Mouse (Mus musculus): ENCODE measurements at regions not wholly inside any gene's neighbourhood (a gene's known extent, or its start where the extent isn't known, plus 50 kb on each side); places are given as distances from the start of the nearest gene placed in this dataset.

GRCm38 (mm10) chr14:76310278-76310677, 104.5 kb upstream of the Tsc22d1 start:
- WGBS, result 73% methylated on average over 6 of the region's 6 CpGs
- Histone ChIP-seq H3K36me3 (ENCODE audit: insufficient read depth, low read length) (no peaks in the 10 kb centered on the region), H3K4me1 (ENCODE audit: insufficient read depth, low read length) (0 out of 2 replicates have a peak, but pooled peaks cover 4% of the 10 kb centered on the region), H3K4me2 (replicated peaks; ENCODE audit: low read depth, low read length) (no peak overlapping the region), H3K27me3 (ENCODE audit: insufficient read depth, low read length) (no peaks in the 10 kb centered on the region), H3K9me3 (ENCODE audit: low read length) (no peaks in the 10 kb centered on the region), H3K4me3 (ENCODE audit: low read length) (no peak overlapping the region), H3K9ac (replicated peaks; ENCODE audit: low read length) (no peak overlapping the region), H3K27ac (ENCODE audit: low read length) (no peak overlapping the region)
- ATAC-seq (ENCODE audit: low FRiP score, low TSS enrichment), result no peak

DNA sequence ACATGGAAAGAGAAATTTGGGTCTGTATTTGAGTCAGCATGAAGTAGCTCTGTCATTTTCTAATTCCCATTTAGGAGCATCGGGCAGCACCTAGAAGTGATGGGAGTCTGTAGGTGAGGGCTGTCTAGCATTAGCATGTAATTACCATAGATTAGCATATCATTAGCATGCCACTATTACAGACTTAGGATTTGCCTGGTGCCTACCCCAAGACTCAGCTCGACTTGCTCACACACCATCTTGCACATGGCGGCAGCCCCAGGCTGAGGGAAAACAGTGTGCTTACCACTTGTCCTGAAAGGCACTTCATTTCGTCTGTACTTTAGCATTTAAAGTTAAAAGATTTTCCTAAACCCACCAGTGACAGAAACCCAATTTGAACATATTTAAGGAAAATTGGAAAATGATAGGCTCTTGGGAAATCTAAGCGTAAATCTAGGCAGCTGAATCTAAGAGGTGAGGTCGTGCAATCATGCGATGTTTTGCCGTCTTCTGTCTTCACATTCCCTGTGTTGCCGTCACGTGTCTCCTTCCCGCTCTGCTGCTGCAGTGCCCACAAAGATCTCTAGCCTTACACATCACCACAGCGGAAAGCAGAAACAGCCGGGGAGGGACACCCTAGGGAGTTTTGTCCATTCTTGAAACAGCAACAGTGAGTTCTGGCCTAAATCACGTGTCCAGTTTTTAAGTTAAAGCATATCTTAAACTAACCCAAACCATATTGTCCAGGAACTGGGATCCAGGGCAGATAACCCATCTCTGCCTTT, 101.2 kb upstream of the Tsc22d1 start:
- ATAC-seq (ENCODE audit: low FRiP score, low TSS enrichment), result no peak
- H3K36me3 ChIP-seq (ENCODE audit: insufficient read depth, low read length), result no peaks in the 10 kb centered on the region
- peaks cover 9% of the 10 kb centered on the region; the same call in 1 of the 2 replicates for H3K9me3 ChIP-seq (ENCODE audit: low read length)
- H3K9ac ChIP-seq (replicated peaks; ENCODE audit: low read length), result no peak overlapping the region
- H3K4me1 ChIP-seq (ENCODE audit: insufficient read depth, low read length), result no peaks in the 10 kb centered on the region
- no peak overlapping the region for H3K4me3 ChIP-seq (ENCODE audit: low read length)
- 78% methylated on average over 14 of the region's 14 CpGs for WGBS
- no peaks in the 10 kb centered on the region for H3K27me3 ChIP-seq (ENCODE audit: insufficient read depth, low read length)
- no peak overlapping the region for H3K4me2 ChIP-seq (replicated peaks; ENCODE audit: low read depth, low read length)
- H3K27ac ChIP-seq (ENCODE audit: low read length), result no peak overlapping the region

DNA sequence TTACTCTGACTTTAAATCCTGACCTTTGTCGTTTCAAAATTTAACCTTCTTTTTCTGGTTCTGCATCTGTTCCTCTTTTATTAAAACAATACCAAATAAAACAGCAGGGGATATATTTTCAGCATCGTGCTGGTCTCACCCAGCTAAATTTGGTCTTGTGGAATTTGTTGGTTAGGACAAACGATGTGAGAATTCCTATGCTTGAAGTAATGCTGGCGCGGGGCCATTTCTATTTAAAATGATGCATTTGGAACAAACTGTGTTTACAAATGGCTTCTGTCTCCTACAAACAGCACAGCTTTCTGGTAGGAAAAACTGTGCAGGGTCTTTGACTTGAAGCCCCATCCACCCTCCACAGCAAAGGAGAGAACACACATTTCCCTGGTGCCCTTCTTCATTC, 96.3 kb upstream of the Tsc22d1 start:
- no peak overlapping the region for H3K27ac ChIP-seq (ENCODE audit: low read length)
- 78% methylated on average over 5 of the region's 5 CpGs for WGBS

DNA sequence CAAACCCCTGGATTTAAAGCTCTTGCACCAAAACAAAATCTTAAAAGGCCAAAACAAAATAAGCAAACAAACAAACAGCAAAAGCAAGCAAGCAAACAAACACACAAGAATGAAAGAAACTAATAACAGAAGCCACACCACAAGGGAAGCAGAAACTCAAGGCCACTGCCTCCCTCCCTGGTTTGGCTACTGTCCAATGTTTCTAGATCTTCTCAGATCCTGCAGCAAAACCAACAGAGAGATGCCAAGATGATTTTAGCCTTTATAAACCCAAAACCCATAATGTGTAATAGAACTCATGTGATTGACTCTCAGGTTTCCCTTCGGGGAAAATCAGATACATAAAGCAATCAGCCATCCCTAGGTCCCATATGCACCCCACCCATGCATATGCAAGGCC, 90.5 kb upstream of the Tsc22d1 start:
- 78% methylated on average over 1 of the region's 1 CpGs for WGBS
- H3K9me3 ChIP-seq (ENCODE audit: low read length), result no peaks in the 10 kb centered on the region; the same call in 1 of the 2 replicates
- H3K4me2 ChIP-seq (replicated peaks; ENCODE audit: low read depth, low read length), result no peak overlapping the region
- H3K36me3 ChIP-seq (ENCODE audit: insufficient read depth, low read length), result no peaks in the 10 kb centered on the region
- H3K9ac ChIP-seq (replicated peaks; ENCODE audit: low read length), result no peak overlapping the region
- H3K27ac ChIP-seq (ENCODE audit: low read length), result no peak overlapping the region
- ATAC-seq (ENCODE audit: low FRiP score, low TSS enrichment), result no peak
- no peak overlapping the region for H3K4me3 ChIP-seq (ENCODE audit: low read length)
- no peaks in the 10 kb centered on the region for H3K4me1 ChIP-seq (ENCODE audit: insufficient read depth, low read length)
- H3K27me3 ChIP-seq (ENCODE audit: insufficient read depth, low read length), result no peaks in the 10 kb centered on the region

More for the DNA sequence above, 96.3 kb upstream of the Tsc22d1 start:
- no peak overlapping the region for H3K4me2 ChIP-seq (replicated peaks; ENCODE audit: low read depth, low read length)
- H3K9ac ChIP-seq (replicated peaks; ENCODE audit: low read length), result no peak overlapping the region
- H3K27me3 ChIP-seq (ENCODE audit: insufficient read depth, low read length), result no peaks in the 10 kb centered on the region
- no peak overlapping the region for H3K4me3 ChIP-seq (ENCODE audit: low read length)
- no peaks in the 10 kb centered on the region for H3K36me3 ChIP-seq (ENCODE audit: insufficient read depth, low read length)
- H3K9me3 ChIP-seq (ENCODE audit: low read length), result peaks cover 9% of the 10 kb centered on the region; the same call in 1 of the 2 replicates
- no peak for ATAC-seq (ENCODE audit: low FRiP score, low TSS enrichment)
- no peaks in the 10 kb centered on the region for H3K4me1 ChIP-seq (ENCODE audit: insufficient read depth, low read length)

- no peak overlapping the region for H3K4me2 ChIP-seq (replicated peaks; ENCODE audit: low read depth, low read length)
- no peak for ATAC-seq (ENCODE audit: low FRiP score, low TSS enrichment)
These were observed 84.8 kb upstream of the Tsc22d1 start for GRCm38 (mm10) chr14:76329983-76330382.

DNA sequence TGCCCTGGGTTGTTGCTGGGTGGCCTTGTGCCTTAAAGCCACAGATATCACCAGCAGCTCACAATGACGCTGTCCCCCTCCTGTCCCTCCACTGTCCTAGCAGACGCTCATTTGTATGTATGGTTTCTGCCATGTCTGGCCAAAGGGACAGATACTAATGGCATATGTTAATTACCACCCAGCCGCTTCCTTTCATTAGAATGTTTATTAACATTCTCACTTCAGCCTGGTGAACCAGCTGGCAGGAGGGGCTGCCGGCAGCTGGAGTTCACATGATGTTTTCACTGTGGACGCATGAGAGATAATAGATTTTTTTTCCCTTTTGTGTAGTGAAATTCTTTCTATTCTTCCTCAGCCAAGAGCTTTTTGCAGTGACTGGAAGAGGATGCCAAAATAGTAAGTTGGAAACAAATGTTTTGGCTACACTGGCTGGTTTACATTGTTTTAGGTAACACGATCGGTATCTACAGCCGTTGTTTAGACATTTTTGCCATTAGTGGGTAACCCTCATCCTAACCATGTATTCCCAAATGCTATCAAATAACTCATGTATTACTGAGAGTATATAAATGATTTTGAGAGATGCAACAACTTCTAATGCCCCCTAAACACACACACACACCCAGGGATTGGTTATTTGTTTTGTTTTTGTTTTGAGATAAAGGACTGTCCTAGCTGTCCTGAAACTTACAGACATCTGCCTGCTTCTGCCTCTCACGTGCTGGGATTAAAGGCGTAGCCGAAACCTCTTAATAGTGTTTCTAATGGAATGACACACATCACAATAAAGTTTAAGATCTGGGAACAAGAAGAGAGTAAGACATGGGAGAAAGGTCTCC, 83.0 kb upstream of the Tsc22d1 start:
- H3K27ac ChIP-seq (ENCODE audit: low read length), result no peak overlapping the region
- H3K9ac ChIP-seq (replicated peaks; ENCODE audit: low read length), result no peak overlapping the region
- WGBS, result 65% methylated on average over 11 of the region's 11 CpGs
- no peaks in the 10 kb centered on the region for H3K4me1 ChIP-seq (ENCODE audit: insufficient read depth, low read length)
- no peak overlapping the region for H3K4me3 ChIP-seq (ENCODE audit: low read length)
- H3K9me3 ChIP-seq (ENCODE audit: low read length), result no peaks in the 10 kb centered on the region; the same call in 1 of the 2 replicates
- H3K4me2 ChIP-seq (replicated peaks; ENCODE audit: low read depth, low read length), result no peak overlapping the region
- H3K27me3 ChIP-seq (ENCODE audit: insufficient read depth, low read length), result no peaks in the 10 kb centered on the region
- no peaks in the 10 kb centered on the region for H3K36me3 ChIP-seq (ENCODE audit: insufficient read depth, low read length)
- ATAC-seq (ENCODE audit: low FRiP score, low TSS enrichment), result no peak

More at GRCm38 (mm10) chr14:76329983-76330382, 84.8 kb upstream of the Tsc22d1 start:
- Histone ChIP-seq H3K4me1 (ENCODE audit: insufficient read depth, low read length) (no peaks in the 10 kb centered on the region), H3K9ac (replicated peaks; ENCODE audit: low read length) (no peak overlapping the region), H3K4me3 (ENCODE audit: low read length) (no peak overlapping the region), H3K27me3 (ENCODE audit: insufficient read depth, low read length) (no peaks in the 10 kb centered on the region), H3K27ac (ENCODE audit: low read length) (no peak overlapping the region), H3K36me3 (ENCODE audit: insufficient read depth, low read length) (no peaks in the 10 kb centered on the region), H3K9me3 (ENCODE audit: low read length) (no peaks in the 10 kb centered on the region; the same call in 1 of the 2 replicates)
- whole genome bisulfite sequencing, result 79% methylated on average over 5 of the region's 5 CpGs

- Histone ChIP-seq H3K36me3 (ENCODE audit: insufficient read depth, low read length) (no peaks in the 10 kb centered on the region), H3K27me3 (ENCODE audit: insufficient read depth, low read length) (no peaks in the 10 kb centered on the region), H3K4me3 (ENCODE audit: low read length) (no peak overlapping the region), H3K4me1 (ENCODE audit: insufficient read depth, low read length) (no peaks in the 10 kb centered on the region), H3K9ac (replicated peaks; ENCODE audit: low read length) (no peak overlapping the region), H3K27ac (ENCODE audit: low read length) (no peak overlapping the region), H3K4me2 (replicated peaks; ENCODE audit: low read depth, low read length) (no peak overlapping the region), H3K9me3 (ENCODE audit: low read length) (no peaks in the 10 kb centered on the region; the same call in 1 of the 2 replicates)
- WGBS, result 77% methylated on average over 10 of the region's 10 CpGs
- ATAC-seq (ENCODE audit: low FRiP score, low TSS enrichment), result no peak
These were observed 82.4 kb upstream of the Tsc22d1 start for GRCm38 (mm10) chr14:76332336-76332703.

DNA sequence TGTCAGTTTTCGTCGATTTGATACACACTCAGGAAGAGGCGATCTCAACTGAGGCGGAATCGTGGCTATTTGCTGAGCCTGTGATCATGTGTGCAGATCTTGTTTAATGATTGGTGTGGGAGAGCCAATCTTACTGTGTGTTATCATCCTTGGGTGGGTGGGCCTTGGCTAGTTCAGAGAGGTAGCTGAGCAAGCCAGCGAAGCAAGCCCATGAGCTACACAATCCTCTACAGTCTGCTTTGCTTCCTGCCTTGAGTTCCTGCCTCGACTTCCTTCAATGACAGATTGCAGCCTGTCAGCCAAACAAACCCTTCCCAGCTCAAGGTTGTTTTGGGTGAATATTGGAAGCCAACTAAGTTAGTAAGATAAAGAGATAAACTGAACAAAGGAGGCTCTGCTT, 74.0 kb upstream of the Tsc22d1 start:
- H3K9ac ChIP-seq (replicated peaks; ENCODE audit: low read length), result no peak overlapping the region
- H3K27ac ChIP-seq (ENCODE audit: low read length), result no peak overlapping the region
- no peaks in the 10 kb centered on the region for H3K9me3 ChIP-seq (ENCODE audit: low read length)
- H3K4me1 ChIP-seq (ENCODE audit: insufficient read depth, low read length), result no peaks in the 10 kb centered on the region
- H3K36me3 ChIP-seq (ENCODE audit: insufficient read depth, low read length), result no peaks in the 10 kb centered on the region
- WGBS, result 80% methylated on average over 7 of the region's 7 CpGs
- H3K27me3 ChIP-seq (ENCODE audit: insufficient read depth, low read length), result no peaks in the 10 kb centered on the region
- no peak overlapping the region for H3K4me2 ChIP-seq (replicated peaks; ENCODE audit: low read depth, low read length)
- no peak overlapping the region for H3K4me3 ChIP-seq (ENCODE audit: low read length)
- ATAC-seq (ENCODE audit: low FRiP score, low TSS enrichment), result no peak

- Histone ChIP-seq H3K4me3 (ENCODE audit: low read length) (no peak overlapping the region), H3K9me3 (ENCODE audit: low read length) (no peaks in the 10 kb centered on the region), H3K27me3 (ENCODE audit: insufficient read depth, low read length) (no peaks in the 10 kb centered on the region), H3K9ac (replicated peaks; ENCODE audit: low read length) (no peak overlapping the region), H3K27ac (ENCODE audit: low read length) (no peak overlapping the region), H3K4me1 (ENCODE audit: insufficient read depth, low read length) (no peaks in the 10 kb centered on the region), H3K36me3 (ENCODE audit: insufficient read depth, low read length) (no peaks in the 10 kb centered on the region), H3K4me2 (replicated peaks; ENCODE audit: low read depth, low read length) (no peak overlapping the region)
- WGBS, result 90% methylated on average over 10 of the region's 10 CpGs
- no peak for ATAC-seq (ENCODE audit: low FRiP score, low TSS enrichment)
These were observed 73.5 kb upstream of the Tsc22d1 start for GRCm38 (mm10) chr14:76341226-76341625.

DNA sequence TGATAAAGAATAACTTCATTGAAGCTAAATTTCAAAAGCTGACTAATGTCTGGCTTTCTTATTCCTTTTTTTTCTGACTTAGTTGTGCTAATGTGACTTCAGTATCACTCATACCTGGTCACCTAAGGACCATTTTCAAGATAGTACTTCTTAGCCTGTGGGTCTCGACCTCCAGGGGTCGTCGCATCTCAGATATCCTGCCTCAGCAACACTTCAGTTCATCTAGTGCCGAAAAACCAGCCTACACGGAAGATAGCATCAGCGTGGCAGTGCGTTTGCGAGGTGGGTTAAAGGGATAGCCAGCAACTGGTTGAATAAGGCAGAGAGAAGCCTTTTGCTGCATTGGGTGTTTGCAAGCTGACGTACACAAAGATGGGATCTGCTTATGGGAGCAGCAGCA, 62.9 kb upstream of the Tsc22d1 start:
- ATAC-seq (ENCODE audit: low FRiP score, low TSS enrichment), result no peak
- Histone ChIP-seq H3K4me1 (ENCODE audit: insufficient read depth, low read length) (no peaks in the 10 kb centered on the region), H3K36me3 (ENCODE audit: insufficient read depth, low read length) (no peaks in the 10 kb centered on the region), H3K27ac (ENCODE audit: low read length) (no peak overlapping the region), H3K27me3 (ENCODE audit: insufficient read depth, low read length) (no peaks in the 10 kb centered on the region), H3K4me3 (ENCODE audit: low read length) (no peak overlapping the region), H3K9me3 (ENCODE audit: low read length) (no peaks in the 10 kb centered on the region), H3K4me2 (replicated peaks; ENCODE audit: low read depth, low read length) (no peak overlapping the region), H3K9ac (replicated peaks; ENCODE audit: low read length) (no peak overlapping the region)
- 46% methylated on average over 9 of the region's 9 CpGs for WGBS

Measured in kidney, embryonic 16.5 days (tissue).